Mouse (Mus musculus) lung, adult 2 months (tissue): ENCODE results near the gene Ankrd33.

ENCODE experiments used
- CTCF ChIP-seq: fragments of 200-500 bp; IDR thresholded peaks from 2 replicates; pipeline ENCODE4 v1.5.1; 2011; ENCODE audit warnings: mild to moderate bottlenecking, low read length, control low read depth; ENCODE audit not compliant: insufficient read depth
- POLR2A ChIP-seq: fragments of 200-500 bp; IDR thresholded peaks from 2 replicates; pipeline ENCODE4 v1.6.1; 2011; ENCODE audit warnings: low read depth, mild to moderate bottlenecking, control low read depth, low read length, borderline replicate concordance; ENCODE audit errors: extremely low read depth

DNA sequence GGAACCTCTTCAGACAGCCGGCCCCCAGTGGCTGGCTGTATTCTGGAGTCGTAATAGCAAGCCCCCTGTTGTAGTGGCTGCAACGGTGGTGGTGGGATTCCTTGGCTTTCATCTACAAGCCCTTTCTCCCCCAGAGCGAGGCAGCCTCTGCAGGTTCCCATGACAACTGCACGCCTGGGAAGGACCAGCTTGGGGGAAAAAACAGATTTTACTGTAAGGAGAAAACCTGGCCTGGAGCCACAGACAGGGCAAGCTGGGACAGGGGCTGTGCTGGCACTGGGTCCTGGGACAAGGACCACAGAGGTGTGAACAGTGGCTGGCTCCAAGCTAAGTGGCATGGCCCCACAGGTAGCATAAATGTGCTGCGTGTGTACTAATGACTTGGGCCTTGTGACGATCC is 45.0 kb downstream of the Ankrd33 start:
- TF ChIP-seq CTCF (no peak), POLR2A (no peak)
